Mouse (Mus musculus): Measurements from ENCODE around the gene Lfng. TPM values are rescaled to one million over a fixed set of nuclear protein-coding genes. Genes with fewer than 3 reads are reported as not detected.

The Lfng gene
- total RNA-seq, 2 experiments from 2014 or later: 3.3 to 3.5 TPM

GRCm38 (mm10) chr5:140639312-140639711 lies 32.2 kb downstream of the Lfng start:
- no peak for DNase-seq (ENCODE audit: low spot score)

GRCm38 (mm10) chr5:140639871-140640270 lies 32.8 kb downstream of the Lfng start:
- DNase-seq (ENCODE audit: low spot score): peak; percentile 81

- no peak for DNase-seq (ENCODE audit: low spot score)
These were observed 33.7 kb downstream of the Lfng start for GRCm38 (mm10) chr5:140640812-140641211.

- DNase-seq (ENCODE audit: low spot score): peak; percentile 52
These were observed 34.3 kb downstream of the Lfng start for GRCm38 (mm10) chr5:140641254-140641928.

GRCm38 (mm10) chr5:140642076-140642475 lies 35.0 kb downstream of the Lfng start:
- peak; percentile 33 for DNase-seq (ENCODE audit: low spot score)

GRCm38 (mm10) chr5:140644263-140644662 lies 37.1 kb downstream of the Lfng start:
- no peak for DNase-seq (ENCODE audit: low spot score)

GRCm38 (mm10) chr5:140644702-140645201 lies 37.6 kb downstream of the Lfng start:
- DNase-seq (ENCODE audit: low spot score): no peak

GRCm38 (mm10) chr5:140645454-140645853 lies 38.3 kb downstream of the Lfng start:
- DNase-seq (ENCODE audit: low spot score): no peak

GRCm38 (mm10) chr5:140646171-140646570 lies 39.1 kb downstream of the Lfng start:
- no peak for DNase-seq (ENCODE audit: low spot score)

GRCm38 (mm10) chr5:140647031-140647760 lies 40.1 kb downstream of the Lfng start:
- no peak for DNase-seq (ENCODE audit: low spot score)

GRCm38 (mm10) chr5:140647821-140648518 lies 40.9 kb downstream of the Lfng start:
- DNase-seq (ENCODE audit: low spot score): no peak

GRCm38 (mm10) chr5:140648519-140649100 lies 41.5 kb downstream of the Lfng start, which contains the start of gene Ttyh3:
TSS of gene Ttyh3 (minus strand) at chr5:140649031.
- peak; percentile 15 for DNase-seq (ENCODE audit: low spot score)

- DNase-seq (ENCODE audit: low spot score): peak; percentile 98
These were observed 42.1 kb downstream of the Lfng start for GRCm38 (mm10) chr5:140649101-140649667.

- no peak for DNase-seq (ENCODE audit: low spot score)
These were observed 42.8 kb downstream of the Lfng start for GRCm38 (mm10) chr5:140649881-140650414.

- DNase-seq (ENCODE audit: low spot score): no peak
These were observed 44.1 kb downstream of the Lfng start for GRCm38 (mm10) chr5:140651231-140651630.

GRCm38 (mm10) chr5:140652587-140652986 lies 45.5 kb downstream of the Lfng start:
- no peak for DNase-seq (ENCODE audit: low spot score)

- DNase-seq (ENCODE audit: low spot score): no peak
These were observed 47.2 kb downstream of the Lfng start for GRCm38 (mm10) chr5:140654096-140654845.

- no peak for DNase-seq (ENCODE audit: low spot score)
These were observed 52.6 kb downstream of the Lfng start for GRCm38 (mm10) chr5:140659607-140660272.

- no peak for DNase-seq (ENCODE audit: low spot score)
These were observed 53.3 kb downstream of the Lfng start for GRCm38 (mm10) chr5:140660398-140660797.

GRCm38 (mm10) chr5:140661427-140661826 lies 54.3 kb downstream of the Lfng start:
- no peak for DNase-seq (ENCODE audit: low spot score)

Measured in gastrocnemius, adult 18-20 months (tissue).